Mouse (Mus musculus) forebrain, postnatal 0 days (tissue): Measurements from ENCODE around the gene Setd5. TPM values are rescaled to one million over a fixed set of nuclear protein-coding genes. Genes with fewer than 3 reads are reported as not detected.

Experiments
- ATAC-seq: fragments of 200-750 bp; cut with Nextera tagmentation; 2 replicates; pipeline ENCODE4 v1.8.0; 2017; ENCODE audit warnings: mild to moderate bottlenecking, moderate library complexity
- DNase-seq: peaks from one replicate; pipeline ENCODE4 v3.0.0-alpha.2; 2015
- H3K27ac ChIP-seq: fragments of 300-500 bp; sonication (generic); 2 replicates; pipeline ENCODE4 v1.5.1; 2014; ENCODE audit warnings: low read depth, mild to moderate bottlenecking, antibody characterized with exemption, low read length, moderate library complexity, mixed read lengths
- H3K27me3 ChIP-seq: fragments of 300-500 bp; sonication (generic); 2 replicates; pipeline ENCODE4 v1.6.1; 2014; ENCODE audit warnings: mild to moderate bottlenecking, low read length, mixed read lengths; ENCODE audit not compliant: insufficient read depth
- H3K36me3 ChIP-seq: fragments of 300-500 bp; sonication (generic); 2 replicates; pipeline ENCODE4 v1.6.1; 2014; ENCODE audit warnings: mild to moderate bottlenecking, moderate library complexity; ENCODE audit not compliant: insufficient read depth
- H3K4me1 ChIP-seq: fragments of 300-500 bp; sonication (generic); 2 replicates; pipeline ENCODE4 v1.6.1; 2014; ENCODE audit warnings: antibody characterized with exemption; ENCODE audit not compliant: insufficient read depth
- H3K4me2 ChIP-seq: fragments of 300-500 bp; sonication (generic); 2 replicates; pipeline ENCODE4 v1.6.1; 2014; ENCODE audit warnings: low read depth, mild to moderate bottlenecking, moderate library complexity
- H3K4me3 ChIP-seq: fragments of 300-500 bp; sonication (generic); 2 replicates; pipeline ENCODE4 v1.5.1; 2014; ENCODE audit warnings: low read depth, low read length, mixed read lengths
- H3K9ac ChIP-seq: fragments of 300-500 bp; sonication (generic); 2 replicates; pipeline ENCODE4 v1.6.1; 2014; ENCODE audit warnings: mild to moderate bottlenecking
- H3K9me3 ChIP-seq: fragments of 300-500 bp; sonication (generic); 2 replicates; pipeline ENCODE4 v1.6.1; 2016; ENCODE audit warnings: low read length
- CTCF ChIP-seq: sonication (generic); IDR thresholded peaks from 2 replicates; pipeline ENCODE4 v1.5.1; 2016; ENCODE audit warnings: antibody characterized with exemption, control low read depth, low read depth
- WGBS: fragments of 180-500 bp; shearing (Covaris S2); extraction: QIAGEN DNeasy Blood & Tissue Kit; methylation state at CpG from one replicate; pipeline ENCODE4 v1.1.7; 2014; 5-methylcytosine and 5-hydroxymethylcytosine counted together
- polyA plus RNA-seq: library from polyadenylated mRNA; unstranded; fragments of >200 nt; fragmentation: Nextera tagmentation; extraction: Ambion mirVana; gene quantifications from 2 replicates; pipeline ENCODE4 v1.2.1, GENCODE M21; 2015
- total RNA-seq: library from RNA; depleted of rRNA; stranded (reverse); fragments of >200 nt; gene quantifications from 2 replicates; pipeline ENCODE4 v1.2.3, GENCODE M21; 2014

Gene Setd5
- total and polyA plus RNA-seq, 2 experiments from 2014 or later, result 48.6 to 103 TPM

GRCm38 (mm10) chr6:113054552-113055107, 22.5 kb upstream of the Setd5 start:
- DNase-seq (no peak), ATAC-seq (no peak)
- H3K27ac ChIP-seq, result no peak overlapping the region
- no peak overlapping the region for H3K9ac ChIP-seq
- no peak overlapping the region for H3K4me3 ChIP-seq
- peaks cover 69% of the 10 kb centered on the region for H3K36me3 ChIP-seq
- no peaks in the 10 kb centered on the region for H3K4me1 ChIP-seq
- WGBS, result 92% methylated on average over 6 of the region's 6 CpGs
- H3K27me3 ChIP-seq, result no peaks in the 10 kb centered on the region
- TF ChIP-seq CTCF, result no peak
- H3K4me2 ChIP-seq, result no peak overlapping the region
- no peaks in the 10 kb centered on the region for H3K9me3 ChIP-seq

GRCm38 (mm10) chr6:113060892-113061563, 16.1 kb upstream of the Setd5 start:
- Histone ChIP-seq H3K4me2 (no peak overlapping the region), H3K9ac (no peak overlapping the region), H3K9me3 (no peaks in the 10 kb centered on the region), H3K36me3 (peaks cover 64% of the 10 kb centered on the region), H3K27ac (no peak overlapping the region), H3K4me1 (no peaks in the 10 kb centered on the region), H3K4me3 (no peak overlapping the region), H3K27me3 (no peaks in the 10 kb centered on the region)
- TF ChIP-seq CTCF, result no peak
- DNase-seq (no peak), ATAC-seq (no peak)
- 82% methylated on average over 1 of the region's 1 CpGs for WGBS

DNA sequence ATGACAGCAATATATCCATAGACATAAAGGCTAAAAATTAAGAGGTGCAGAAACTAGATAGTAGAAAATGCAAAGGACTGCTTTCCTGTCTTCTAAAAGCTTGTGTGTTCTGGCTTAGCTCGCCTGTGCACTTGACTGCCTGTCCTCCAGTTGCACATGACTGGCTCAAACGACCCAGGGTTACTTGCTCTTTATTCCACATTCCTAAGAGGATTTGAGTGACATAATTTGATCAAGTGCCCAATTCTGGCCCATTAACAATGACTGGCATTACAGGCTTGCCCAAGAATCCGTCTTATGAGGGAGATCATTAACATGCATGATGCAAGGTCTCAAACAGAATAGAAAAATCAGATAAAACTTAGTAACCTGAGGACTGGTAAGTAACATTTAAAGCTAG, 14.9 kb upstream of the Setd5 start:
- ATAC-seq (no peak), DNase-seq (peak; percentile 12)
- peaks cover 72% of the 10 kb centered on the region for H3K36me3 ChIP-seq
- H3K9ac ChIP-seq, result no peak overlapping the region
- H3K27ac ChIP-seq, result no peak overlapping the region
- no peak overlapping the region for H3K4me3 ChIP-seq
- no peak overlapping the region for H3K4me2 ChIP-seq
- 12% methylated on average over 3 of the region's 3 CpGs for WGBS
- no peaks in the 10 kb centered on the region for H3K4me1 ChIP-seq
- H3K27me3 ChIP-seq, result no peaks in the 10 kb centered on the region
- H3K9me3 ChIP-seq, result no peaks in the 10 kb centered on the region
- no peak for TF ChIP-seq CTCF

DNA sequence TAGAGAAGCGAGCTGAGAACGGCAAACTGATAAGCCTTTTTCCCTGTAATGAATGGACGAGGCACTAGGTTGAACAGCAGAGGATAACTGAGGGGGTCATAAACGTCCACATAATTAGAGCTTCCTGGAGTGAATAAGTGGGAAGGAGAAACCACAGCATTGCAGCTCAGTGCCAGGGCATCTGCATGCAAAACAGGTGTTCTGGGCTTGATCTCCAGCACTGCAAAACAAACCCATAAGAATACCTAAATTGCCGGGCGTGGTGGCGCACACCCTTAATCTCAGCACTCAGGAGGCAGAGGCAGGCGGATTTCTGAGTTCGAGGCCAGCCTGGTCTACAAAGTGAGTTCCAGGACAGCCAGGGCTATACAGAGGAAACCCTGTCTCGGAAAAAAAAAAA, 13.8 kb upstream of the Setd5 start:
- H3K9me3 ChIP-seq, result no peaks in the 10 kb centered on the region
- no peaks in the 10 kb centered on the region for H3K4me1 ChIP-seq
- no peak overlapping the region for H3K4me2 ChIP-seq
- peaks cover 74% of the 10 kb centered on the region for H3K36me3 ChIP-seq
- no peak for ATAC-seq
- H3K4me3 ChIP-seq, result no peak overlapping the region
- no peaks in the 10 kb centered on the region for H3K27me3 ChIP-seq
- H3K27ac ChIP-seq, result no peak overlapping the region
- 88% methylated on average over 10 of the region's 10 CpGs for WGBS
- H3K9ac ChIP-seq, result no peak overlapping the region
- no peak for TF ChIP-seq CTCF
- no peak for DNase-seq

- 89% methylated on average over 3 of the region's 3 CpGs for WGBS
- no peak for DNase-seq
- no peak overlapping the region for H3K27ac ChIP-seq
- H3K4me3 ChIP-seq, result no peak overlapping the region
- ATAC-seq, result no peak
- no peak overlapping the region for H3K4me2 ChIP-seq
- H3K9me3 ChIP-seq, result no peaks in the 10 kb centered on the region
- no peak overlapping the region for H3K9ac ChIP-seq
- H3K4me1 ChIP-seq, result no peaks in the 10 kb centered on the region
- H3K36me3 ChIP-seq, result peaks cover 65% of the 10 kb centered on the region
- TF ChIP-seq CTCF, result no peak
- H3K27me3 ChIP-seq, result no peaks in the 10 kb centered on the region
Observed at GRCm38 (mm10) chr6:113065186-113065585, 12.0 kb upstream of the Setd5 start.

DNA sequence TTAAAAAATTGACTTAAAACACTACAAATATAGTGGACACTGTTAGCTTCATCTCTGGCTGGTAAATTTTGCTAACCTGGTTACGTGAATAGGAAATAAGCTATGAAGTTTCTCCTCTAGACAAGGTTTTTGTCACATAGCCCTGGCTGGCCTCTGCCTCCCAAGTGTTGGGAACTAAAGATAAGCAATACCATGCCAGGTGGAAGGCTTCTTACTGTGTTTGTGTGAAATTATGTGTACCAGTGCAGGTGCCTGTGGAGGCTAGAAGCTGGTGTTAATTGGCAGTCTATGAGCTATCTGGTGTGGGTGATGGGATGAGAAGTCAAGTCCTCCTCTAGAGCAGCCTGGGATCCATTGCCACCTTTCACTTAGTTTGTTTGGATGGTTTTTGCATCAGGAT, 8.0 kb upstream of the Setd5 start:
- Histone ChIP-seq H3K27me3 (no peaks in the 10 kb centered on the region), H3K36me3 (peaks cover 39% of the 10 kb centered on the region), H3K27ac (no peak overlapping the region), H3K4me2 (no peak overlapping the region), H3K4me3 (no peak overlapping the region), H3K9me3 (no peaks in the 10 kb centered on the region), H3K4me1 (no peaks in the 10 kb centered on the region), H3K9ac (no peak overlapping the region)
- ATAC-seq (no peak), DNase-seq (no peak)
- WGBS, result 98% methylated on average over 1 of the region's 1 CpGs
- TF ChIP-seq CTCF, result no peak

GRCm38 (mm10) chr6:113075261-113075660, 1.9 kb upstream of the Setd5 start:
- ATAC-seq (no peak), DNase-seq (no peak)
- peaks cover 21% of the 10 kb centered on the region for H3K4me1 ChIP-seq
- peak overlapping the region; percentile 100 for H3K27ac ChIP-seq
- H3K36me3 ChIP-seq, result no peaks in the 10 kb centered on the region
- no peaks in the 10 kb centered on the region for H3K9me3 ChIP-seq
- H3K4me3 ChIP-seq, result peak overlapping the region; percentile 64
- 16% methylated on average over 3 of the region's 3 CpGs for WGBS
- H3K4me2 ChIP-seq, result peak overlapping the region; percentile 84
- no peaks in the 10 kb centered on the region for H3K27me3 ChIP-seq
- peak overlapping the region; percentile 97 for H3K9ac ChIP-seq
- no peak for TF ChIP-seq CTCF
